Mouse (Mus musculus): ENCODE measurements around the gene Cdc6. TPM values are rescaled to one million over a fixed set of nuclear protein-coding genes. Genes with fewer than 3 reads are reported as not detected.

The Cdc6 gene
- total and polyA plus RNA-seq, 3 experiments, result 47.4 to 99.3 (median 81.3) TPM

DNA sequence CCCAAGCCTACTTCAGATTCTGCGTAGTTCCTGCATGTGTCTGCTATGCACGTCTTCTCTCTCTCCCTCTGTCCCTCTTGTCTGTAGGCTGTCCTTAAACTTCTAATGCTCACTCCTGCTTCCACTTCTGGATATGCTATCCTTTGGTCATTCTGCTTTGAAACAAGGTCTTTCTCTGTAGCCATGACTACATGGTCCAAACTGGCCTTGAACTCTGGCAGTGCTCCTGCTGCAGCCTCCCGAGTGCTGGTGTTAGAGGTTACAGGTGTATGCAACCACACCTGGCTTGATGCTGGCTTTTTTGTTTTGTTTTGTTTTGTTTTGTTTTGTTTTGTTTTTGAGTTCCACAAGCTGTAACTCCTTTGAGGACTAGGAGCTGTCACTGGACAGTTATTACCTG lies 26.8 kb downstream of the Cdc6 start:
- Histone ChIP-seq H3K27ac (ENCODE audit: insufficient read depth, low read depth) (no peak overlapping the region), H3K9ac (ENCODE audit: insufficient read depth, low read depth) (no peak overlapping the region), H3K4me3 (replicated peaks in 1 of 3; ENCODE audit: low read depth in 2 of 3, low read length in 2 of 3, poor library complexity in 1 of 3) (no peak overlapping the region), H3K36me3 (replicated peaks in 1 of 2; ENCODE audit: control insufficient read depth in 1 of 2, insufficient read depth in 1 of 2, low read length in 1 of 2) (no peaks in the 10 kb centered on the region), H3K27me3 (replicated peaks) (no peaks in the 10 kb centered on the region), H3K4me2 (ENCODE audit: insufficient read depth, low read depth, poor library complexity, severe bottlenecking) (no peak overlapping the region), H3K79me2 (replicated peaks; ENCODE audit: control insufficient read depth, extremely low read depth, insufficient read depth, poor library complexity, severe bottlenecking) (no peaks in the 10 kb centered on the region), H3K4me1 (ENCODE audit: control insufficient read depth in 1 of 2, insufficient read depth in 2 of 2) (peaks cover 31 to 61% of the 10 kb centered on the region in 2 experiments), H3K9me3 (replicated peaks; ENCODE audit: low read length) (peaks cover 5% of the 10 kb centered on the region)
- dilution Hi-C loops (cut with MboI; ENCODE audit: extremely low pct_ligation_motif_present, extremely low pct_unique_long_range_greater_than_20kb, low sequenced_read_pairs), result no loop called here
- in situ Hi-C loops (cut with MboI; ENCODE audit: low pct_ligation_motif_present, low pct_unique_long_range_greater_than_20kb, low sequenced_read_pairs), result no loop called here
- DNase-seq (ENCODE audit: extremely low read depth), result no peak
- no peak for TF ChIP-seq ELF1 (IDR thresholded peaks at IDR 0.05; ENCODE audit: low read depth, low read length)
- no peak for TF ChIP-seq USF2 (conservative IDR thresholded peaks at IDR 0.05; ENCODE audit: low read depth, low read length)
- no peak for TF ChIP-seq MYC (IDR thresholded peaks at IDR 0.05; ENCODE audit: low read depth, low read length)
- TF ChIP-seq ZMIZ1 (IDR thresholded peaks at IDR 0.05; ENCODE audit: low read depth, low read length), result no peak
- TF ChIP-seq TCF12 (IDR thresholded peaks at IDR 0.05; ENCODE audit: low read depth, low read length), result no peak
- TF ChIP-seq JUN (IDR thresholded peaks at IDR 0.05; ENCODE audit: insufficient read depth, low read depth, low read length), result no peak
- no peak for TF ChIP-seq USF1 (IDR thresholded peaks at IDR 0.05; ENCODE audit: low read depth, low read length)
- no peak for TF ChIP-seq MXI1 (IDR thresholded peaks at IDR 0.05; ENCODE audit: low read depth, low read length)
- TF ChIP-seq POLR2A (IDR thresholded peaks at IDR 0.05; ENCODE audit: low read depth, low read length), result no peak
- TF ChIP-seq NELFE (IDR thresholded peaks at IDR 0.05; ENCODE audit: low read depth, low read length), result no peak
- no peak for TF ChIP-seq CTCF (conservative IDR thresholded peaks at IDR 0.05 in 1 of 2, IDR thresholded peaks at IDR 0.05 in 1 of 2; ENCODE audit: low read depth in 2 of 2, low read length in 2 of 2)
- TF ChIP-seq CHD2 (IDR thresholded peaks at IDR 0.05; ENCODE audit: low read length), result no peak
- no peak for TF ChIP-seq EP300 (IDR thresholded peaks at IDR 0.05; ENCODE audit: low read length)
- no peak for TF ChIP-seq SIN3A (IDR thresholded peaks at IDR 0.05; ENCODE audit: low read length)
- TF ChIP-seq ZC3H11A (IDR thresholded peaks at IDR 0.05; ENCODE audit: low read depth, low read length), result no peak
- no peak for TF ChIP-seq MEF2A (IDR thresholded peaks at IDR 0.05; ENCODE audit: borderline replicate concordance, low read depth, low read length)
- TF ChIP-seq TBP (conservative IDR thresholded peaks at IDR 0.05; ENCODE audit: low read depth, low read length), result no peak
- no peak for TF ChIP-seq MAZ (IDR thresholded peaks at IDR 0.05; ENCODE audit: low read depth, low read length)

DNA sequence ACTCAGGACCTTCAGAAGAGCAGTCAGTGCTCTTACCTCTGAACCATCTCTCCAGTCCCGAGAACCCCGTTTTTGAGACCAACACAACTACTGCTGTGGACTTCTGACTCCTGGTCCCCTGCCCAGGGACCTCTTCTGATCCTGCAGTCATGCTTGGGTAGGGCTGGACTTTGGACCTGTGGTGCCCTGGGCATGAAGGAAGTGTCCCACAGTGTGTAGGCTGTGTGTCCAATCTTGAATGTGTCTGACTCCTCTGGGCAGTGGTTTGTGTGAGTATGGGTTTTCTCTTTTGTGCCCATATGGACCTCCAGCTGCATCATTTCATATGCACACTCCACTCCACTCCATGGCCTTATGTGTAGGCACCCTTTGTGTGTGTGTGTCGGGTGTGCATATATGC lies 27.5 kb downstream of the Cdc6 start:
- Histone ChIP-seq H3K27me3 (replicated peaks) (no peaks in the 10 kb centered on the region), H3K4me2 (ENCODE audit: insufficient read depth, low read depth, poor library complexity, severe bottlenecking) (no peak overlapping the region), H3K9me3 (replicated peaks; ENCODE audit: low read length) (peaks cover 5% of the 10 kb centered on the region), H3K27ac (ENCODE audit: insufficient read depth, low read depth) (no peak overlapping the region), H3K4me3 (replicated peaks in 1 of 3; ENCODE audit: low read depth in 2 of 3, low read length in 2 of 3, poor library complexity in 1 of 3) (no peak overlapping the region), H3K9ac (ENCODE audit: insufficient read depth, low read depth) (no peak overlapping the region), H3K36me3 (replicated peaks in 1 of 2; ENCODE audit: control insufficient read depth in 1 of 2, insufficient read depth in 1 of 2, low read length in 1 of 2) (no peaks in the 10 kb centered on the region), H3K79me2 (replicated peaks; ENCODE audit: control insufficient read depth, extremely low read depth, insufficient read depth, poor library complexity, severe bottlenecking) (no peaks in the 10 kb centered on the region; the same call in 1 of the 2 replicates), H3K4me1 (ENCODE audit: control insufficient read depth in 1 of 2, insufficient read depth in 2 of 2) (peaks cover 33 to 62% of the 10 kb centered on the region in 2 experiments)
- dilution Hi-C loops (cut with MboI; ENCODE audit: extremely low pct_ligation_motif_present, extremely low pct_unique_long_range_greater_than_20kb, low sequenced_read_pairs), result no loop called here
- no peak for DNase-seq (ENCODE audit: extremely low read depth)
- in situ Hi-C loops (cut with MboI; ENCODE audit: low pct_ligation_motif_present, low pct_unique_long_range_greater_than_20kb, low sequenced_read_pairs), result loop anchor here (5.0 kb wide), 1 partner anchor 37 kb away; no protein-coding TSS in a partner anchor
- TF ChIP-seq TCF12 (IDR thresholded peaks at IDR 0.05; ENCODE audit: low read depth, low read length) (no peak), SIN3A (IDR thresholded peaks at IDR 0.05; ENCODE audit: low read length) (no peak), PAX5 (IDR thresholded peaks at IDR 0.05; ENCODE audit: low read length) (no peak), NELFE (IDR thresholded peaks at IDR 0.05; ENCODE audit: low read depth, low read length) (no peak), BHLHE40 (IDR thresholded peaks at IDR 0.05; ENCODE audit: low read depth, low read length) (no peak), JUND (conservative IDR thresholded peaks at IDR 0.05; ENCODE audit: low read depth, low read length) (no peak), GABPA (IDR thresholded peaks at IDR 0.05; ENCODE audit: insufficient replicate concordance, low read depth, low read length) (no peak), RCOR1 (conservative IDR thresholded peaks at IDR 0.05; ENCODE audit: low read depth, low read length) (no peak), USF2 (conservative IDR thresholded peaks at IDR 0.05; ENCODE audit: low read depth, low read length) (no peak), JUN (IDR thresholded peaks at IDR 0.05; ENCODE audit: insufficient read depth, low read depth, low read length) (no peak), TBP (conservative IDR thresholded peaks at IDR 0.05; ENCODE audit: low read depth, low read length) (no peak), SMC3 (IDR thresholded peaks at IDR 0.05; ENCODE audit: low read depth, low read length) (no peak), CHD1 (IDR thresholded peaks at IDR 0.05; ENCODE audit: low read depth, low read length) (no peak), MAZ (IDR thresholded peaks at IDR 0.05; ENCODE audit: low read depth, low read length) (no peak), MEF2A (IDR thresholded peaks at IDR 0.05; ENCODE audit: borderline replicate concordance, low read depth, low read length) (no peak)
